8 mouse cellular contexts compared by ENCODE assay signal in the genomic region with DNA sequence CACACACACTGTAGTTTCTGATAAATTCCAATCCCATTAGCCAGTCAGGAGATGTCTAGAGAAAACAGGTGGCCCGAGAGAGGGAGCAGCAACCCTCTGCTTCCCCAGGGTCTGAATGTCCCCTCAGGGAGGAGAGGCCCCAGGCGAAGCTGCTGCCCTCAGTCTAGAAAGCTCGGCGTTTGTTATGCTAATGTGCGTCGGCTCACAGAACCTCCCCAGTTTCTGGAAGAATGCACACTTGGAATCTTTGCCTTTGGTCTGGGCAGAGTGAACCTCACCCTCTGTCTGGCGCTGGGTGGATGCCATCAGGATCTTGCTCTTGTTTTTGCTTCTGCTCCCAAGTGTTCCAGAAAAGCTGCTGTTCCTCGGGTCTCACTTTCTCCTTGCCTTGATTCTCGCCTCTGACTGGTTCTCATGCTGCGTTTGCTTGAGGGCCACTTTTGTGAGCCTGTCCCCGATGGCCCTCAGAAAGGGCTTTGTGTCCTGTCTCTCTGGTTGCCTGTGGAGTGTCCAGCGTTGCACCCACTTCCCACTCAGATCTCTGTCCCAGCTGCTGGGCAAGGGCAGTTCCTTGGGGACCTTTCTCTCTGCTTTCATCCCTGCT. TPM values are rescaled to one million over a fixed set of nuclear protein-coding genes. Genes with fewer than 3 reads are reported as not detected.
DNase-seq lines count a peak whose midpoint lies in the region; ATAC-seq and TF ChIP-seq lines count a peak whose summit lies in the region.

No protein-coding gene starts in this region.

- peak; percentile 95 for DNase-seq in ZHBTc4 (ENCODE audit: low read depth, low spot score)
- peak; percentile 78 to 86 for DNase-seq in kidney, adult 8-10 months
- DNase-seq in midbrain, postnatal 0 days (ENCODE audit: low spot score), result peak; percentile 71
- no peak for DNase-seq in spleen, adult 18-20 months
- DNase-seq in gastrocnemius, postnatal 10 days, result no peak
- DNase-seq in layer of hippocampus, adult 9-10 months (ENCODE audit: low spot score), result no peak
- no peak for DNase-seq in thymus, postnatal 4 days

- H3K27ac ChIP-seq in embryonic facial prominence, embryonic 12.5 days, result 0 out of 2 replicates have a peak overlapping the region, but pooled peaks have one; percentile 30
- no peak overlapping the region for H3K27ac ChIP-seq in midbrain, postnatal 0 days (ENCODE audit: low read depth, low read length)

- no peak for ATAC-seq in embryonic facial prominence, embryonic 12.5 days (ENCODE audit: insufficient number of reproducible peaks, insufficient read depth, low FRiP score, low TSS enrichment)
- peak; percentile 45 for ATAC-seq in midbrain, postnatal 0 days (ENCODE audit: low FRiP score)

- H3K36me3 ChIP-seq in embryonic facial prominence, embryonic 12.5 days, result no peaks in the 10 kb centered on the region
- no peaks in the 10 kb centered on the region; the same call in 1 of the 2 replicates for H3K36me3 ChIP-seq in midbrain, postnatal 0 days (ENCODE audit: insufficient read depth, low read length)

- 15% methylated on average over 12 of the region's 12 CpGs for WGBS in embryonic facial prominence, embryonic 12.5 days
- 8% methylated on average over 12 of the region's 12 CpGs for WGBS in midbrain, postnatal 0 days

- no peak for TF ChIP-seq CTCF in midbrain, postnatal 0 days (IDR thresholded peaks at IDR 0.05)

- peaks cover 67% of the 10 kb centered on the region for H3K4me1 ChIP-seq in embryonic facial prominence, embryonic 12.5 days
- peaks cover 9% of the 10 kb centered on the region; the same call in 1 of the 2 replicates for H3K4me1 ChIP-seq in midbrain, postnatal 0 days (ENCODE audit: insufficient read depth, low read length)

- no peak overlapping the region for H3K9ac ChIP-seq in embryonic facial prominence, embryonic 12.5 days
- H3K9ac ChIP-seq in midbrain, postnatal 0 days (replicated peaks; ENCODE audit: low read length, poor library complexity, severe bottlenecking), result no peak overlapping the region

- no peak overlapping the region for H3K4me3 ChIP-seq in embryonic facial prominence, embryonic 12.5 days
- H3K4me3 ChIP-seq in midbrain, postnatal 0 days (ENCODE audit: low read depth, low read length), result no peak overlapping the region

- no peaks in the 10 kb centered on the region for H3K9me3 ChIP-seq in embryonic facial prominence, embryonic 12.5 days
- H3K9me3 ChIP-seq in midbrain, postnatal 0 days (ENCODE audit: low read length), result no peaks in the 10 kb centered on the region

- no peak overlapping the region for H3K4me2 ChIP-seq in embryonic facial prominence, embryonic 12.5 days (replicated peaks)
- no peak overlapping the region for H3K4me2 ChIP-seq in midbrain, postnatal 0 days (ENCODE audit: low read depth, low read length, poor library complexity, severe bottlenecking)

- no peaks in the 10 kb centered on the region for H3K27me3 ChIP-seq in embryonic facial prominence, embryonic 12.5 days
- H3K27me3 ChIP-seq in midbrain, postnatal 0 days (ENCODE audit: insufficient read depth, low read length), result no peaks in the 10 kb centered on the region

RNA-seq across cellular contexts. Expression of a gene that starts 55.6 kb away (rescaled TPM):
- polyA plus RNA-seq in embryonic facial prominence, embryonic 12.5 days (2016; fragmentation: Nextera tagmentation; extraction: Ambion mirVana), result 12.1 and 14.9 TPM in 2 replicates
- total RNA-seq in midbrain, postnatal 0 days (2014; rRNA removed), result 68.1 and 68.3 TPM in 2 replicates
- 19.0 and 19.9 TPM in 2 replicates for polyA plus RNA-seq in midbrain, postnatal 0 days (2015; fragmentation: Nextera tagmentation; extraction: Ambion mirVana)
- total RNA-seq in gastrocnemius, postnatal 10 days (2021), result 1 to 10 TPM in 1 of 2 experiments, under 1 TPM in 1; 0.80 to 1.6 TPM

Comparison
In these comparisons a context has a peak if more than half of its experiments do, and no peak if none do; other contexts are left out.
1. DNase-seq: peak in ZHBTc4 (single experiment), kidney, adult 8-10 months (2 of 2) and midbrain, postnatal 0 days (single experiment); none in spleen, adult 18-20 months (0 of 2), gastrocnemius, postnatal 10 days (single experiment), layer of hippocampus, adult 9-10 months (single experiment) and thymus, postnatal 4 days (single experiment).
2. RNA of a gene that starts 55.6 kb away (total RNA-seq): 68.1 to 68.3 TPM in midbrain, postnatal 0 days; 0.80 to 1.6 TPM in gastrocnemius, postnatal 10 days; every median in the first group is over 10 times any median in the second.